Mouse (Mus musculus): ENCODE data around the gene Rflna.

Rflna gene

GRCm38 (mm10) chr5:125002969-125003872, at the start of gene Rflna:
Gene Rflna, plus strand, starts transcription at chr5:125003221.
- in situ Hi-C loops (cut with MboI; ENCODE audit: unreplicated experiment in 2 of 2): no loop called here

GRCm38 (mm10) chr5:124954404-124955305, 48.4 kb upstream of the Rflna start:
- in situ Hi-C loops (cut with MboI; ENCODE audit: unreplicated experiment in 2 of 2): no loop called here

- in situ Hi-C loops (cut with MboI; ENCODE audit: unreplicated experiment in 2 of 2): no loop called here
These were observed 45.5 kb upstream of the Rflna start for GRCm38 (mm10) chr5:124957491-124957890.

GRCm38 (mm10) chr5:124959099-124959498, 43.9 kb upstream of the Rflna start:
- in situ Hi-C loops (cut with MboI; ENCODE audit: unreplicated experiment in 2 of 2): no loop called here

GRCm38 (mm10) chr5:124960131-124960901, 42.7 kb upstream of the Rflna start:
- in situ Hi-C loops (cut with MboI; ENCODE audit: unreplicated experiment in 2 of 2): no loop called here

GRCm38 (mm10) chr5:124961433-124961832, 41.6 kb upstream of the Rflna start:
- in situ Hi-C loops (cut with MboI; ENCODE audit: unreplicated experiment in 2 of 2): no loop called here

GRCm38 (mm10) chr5:124962761-124963160, 40.3 kb upstream of the Rflna start:
- in situ Hi-C loops (cut with MboI; ENCODE audit: unreplicated experiment in 2 of 2): no loop called here

- in situ Hi-C loops (cut with MboI; ENCODE audit: unreplicated experiment in 2 of 2): no loop called here
These were observed 39.0 kb upstream of the Rflna start for GRCm38 (mm10) chr5:124963806-124964672.

- in situ Hi-C loops (cut with MboI; ENCODE audit: unreplicated experiment in 2 of 2): no loop called here
These were observed 36.2 kb upstream of the Rflna start for GRCm38 (mm10) chr5:124966622-124967332.

GRCm38 (mm10) chr5:124969790-124970189, 33.2 kb upstream of the Rflna start:
- in situ Hi-C loops (cut with MboI; ENCODE audit: unreplicated experiment in 2 of 2): no loop called here

GRCm38 (mm10) chr5:124986222-124986621, 16.8 kb upstream of the Rflna start:
- in situ Hi-C loops (cut with MboI; ENCODE audit: unreplicated experiment in 2 of 2): no loop called here

- in situ Hi-C loops (cut with MboI; ENCODE audit: unreplicated experiment in 2 of 2): no loop called here
These were observed 16.4 kb upstream of the Rflna start for GRCm38 (mm10) chr5:124986656-124987055.

GRCm38 (mm10) chr5:124989724-124990123, 13.3 kb upstream of the Rflna start:
- in situ Hi-C loops (cut with MboI; ENCODE audit: unreplicated experiment in 2 of 2): no loop called here

GRCm38 (mm10) chr5:124992323-124992722, 10.7 kb upstream of the Rflna start:
- in situ Hi-C loops (cut with MboI; ENCODE audit: unreplicated experiment in 2 of 2): no loop called here

- in situ Hi-C loops (cut with MboI; ENCODE audit: unreplicated experiment in 2 of 2): no loop called here
These were observed 10.1 kb upstream of the Rflna start for GRCm38 (mm10) chr5:124992891-124993290.

- in situ Hi-C loops (cut with MboI; ENCODE audit: unreplicated experiment in 2 of 2): no loop called here
These were observed 6.2 kb upstream of the Rflna start for GRCm38 (mm10) chr5:124996816-124997215.

- in situ Hi-C loops (cut with MboI; ENCODE audit: unreplicated experiment in 2 of 2): no loop called here
These were observed 5.1 kb upstream of the Rflna start for GRCm38 (mm10) chr5:124997913-124998312.

GRCm38 (mm10) chr5:125000756-125001250, 2.2 kb upstream of the Rflna start:
- in situ Hi-C loops (cut with MboI; ENCODE audit: unreplicated experiment in 2 of 2): no loop called here

- in situ Hi-C loops (cut with MboI; ENCODE audit: unreplicated experiment in 2 of 2): no loop called here
These were observed 843 bp downstream of the Rflna start for GRCm38 (mm10) chr5:125003873-125004255.
